10 mouse cellular contexts compared by ENCODE assay signal in genomic region chr12:88722031-88722690, GRCm38 (mm10). TPM values are rescaled to one million over a fixed set of nuclear protein-coding genes. Genes with fewer than 3 reads are reported as not detected.
A peak's percentile ranks its signal among the peaks of the same experiment; 100 is the strongest.
DNase-seq lines count a peak whose midpoint lies in the region; ATAC-seq lines count a peak whose summit lies in the region.
"Had no signal": no experiment of that assay in that cellular context is flagged by ENCODE, and none has a peak within 500 bp of the region (broad histone marks: within the 10 kb centered on the region; RNA-seq: fewer than 3 reads in every experiment).

No protein-coding gene starts in this region.

- no peaks in the 10 kb centered on the region for H3K4me1 ChIP-seq in intestine, embryonic 14.5 days (replicated peaks; ENCODE audit: control insufficient read depth, insufficient read depth, low read length)
- H3K4me1 ChIP-seq in intestine, embryonic 16.5 days (ENCODE audit: control insufficient read depth, insufficient read depth, low read length), result no peaks in the 10 kb centered on the region
- H3K4me1 ChIP-seq in embryonic facial prominence, embryonic 10.5 days, result peaks cover 9% of the 10 kb centered on the region; the same call in 1 of the 2 replicates
- peaks cover 5% of the 10 kb centered on the region for H3K4me1 ChIP-seq in forebrain, embryonic 16.5 days (replicated peaks; ENCODE audit: control insufficient read depth, insufficient read depth, low read length)
- H3K4me1 ChIP-seq in midbrain, embryonic 11.5 days (ENCODE audit: control insufficient read depth, insufficient read depth, low read length), result no peaks in the 10 kb centered on the region

- H3K4me3 ChIP-seq in intestine, embryonic 14.5 days (ENCODE audit: low read depth, low read length), result no peak overlapping the region
- H3K4me3 ChIP-seq in intestine, embryonic 16.5 days (ENCODE audit: low read length), result no peak overlapping the region
- H3K4me3 ChIP-seq in embryonic facial prominence, embryonic 10.5 days, result peak overlapping the region; percentile 50
- peak overlapping the region; percentile 57 for H3K4me3 ChIP-seq in forebrain, embryonic 16.5 days (replicated peaks; ENCODE audit: low read length)
- no peak overlapping the region for H3K4me3 ChIP-seq in midbrain, embryonic 11.5 days (ENCODE audit: low read depth, low read length)

- no peak overlapping the region for H3K27ac ChIP-seq in intestine, embryonic 14.5 days (ENCODE audit: low read depth)
- no peak overlapping the region for H3K27ac ChIP-seq in intestine, embryonic 16.5 days (ENCODE audit: low read length)
- H3K27ac ChIP-seq in embryonic facial prominence, embryonic 10.5 days (replicated peaks), result no peak overlapping the region
- H3K27ac ChIP-seq in forebrain, embryonic 16.5 days (ENCODE audit: low read length), result no peak overlapping the region
- H3K27ac ChIP-seq in midbrain, embryonic 11.5 days (ENCODE audit: low read depth, low read length), result no peak overlapping the region

- ATAC-seq in intestine, embryonic 14.5 days (replicated peaks; ENCODE audit: low FRiP score, low TSS enrichment, low read depth), result no peak
- ATAC-seq in intestine, embryonic 16.5 days, result no peak
- ATAC-seq in forebrain, embryonic 16.5 days, result peak; percentile 21
- peak; percentile 52; the same call in 1 of the 2 replicates for ATAC-seq in midbrain, embryonic 11.5 days (ENCODE audit: low FRiP score)
- ATAC-seq: CD4-positive, CD25-positive, alpha-beta regulatory T cell, adult 4 months had no signal

- peak overlapping the region; percentile 50; the same call in 1 of the 2 replicates for H3K4me2 ChIP-seq in intestine, embryonic 14.5 days (ENCODE audit: low read length)
- no peak overlapping the region for H3K4me2 ChIP-seq in intestine, embryonic 16.5 days (ENCODE audit: low read depth, low read length)
- H3K4me2 ChIP-seq in forebrain, embryonic 16.5 days (ENCODE audit: low read length), result peak overlapping the region; percentile 54
- peak overlapping the region; percentile 64 for H3K4me2 ChIP-seq in midbrain, embryonic 11.5 days

- WGBS in intestine, embryonic 14.5 days, result 26% methylated on average over 3 of the region's 3 CpGs
- WGBS in intestine, embryonic 16.5 days, result 27% methylated on average over 3 of the region's 3 CpGs
- 43% methylated on average over 3 of the region's 3 CpGs for WGBS in embryonic facial prominence, embryonic 10.5 days
- 41% methylated on average over 3 of the region's 3 CpGs for WGBS in forebrain, embryonic 16.5 days
- 54% methylated on average over 3 of the region's 3 CpGs for WGBS in midbrain, embryonic 11.5 days

- DNase-seq in intestine, embryonic 14.5 days (ENCODE audit: low spot score), result no peak
- no peak for DNase-seq in embryonic facial prominence, embryonic 10.5 days (ENCODE audit: low spot score)
- no peak for DNase-seq in midbrain, embryonic 11.5 days (ENCODE audit: low spot score, missing footprints)
- no peak for DNase-seq in adrenal gland, adult 2 months
- no peak for DNase-seq in cerebellum, postnatal 36 days
- DNase-seq in gastrocnemius, postnatal 25 days, result no peak
- DNase-seq: thymus, postnatal 4 days had no signal

- H3K9ac ChIP-seq in intestine, embryonic 14.5 days (ENCODE audit: low read length), result no peak overlapping the region
- H3K9ac ChIP-seq in intestine, embryonic 16.5 days (ENCODE audit: low read depth, low read length), result no peak overlapping the region
- H3K9ac ChIP-seq in forebrain, embryonic 16.5 days (replicated peaks; ENCODE audit: low read depth, low read length), result no peak overlapping the region
- no peak overlapping the region for H3K9ac ChIP-seq in midbrain, embryonic 11.5 days (ENCODE audit: low read length)

- H3K36me3 ChIP-seq in intestine, embryonic 14.5 days (ENCODE audit: control insufficient read depth, insufficient read depth, low read length), result no peaks in the 10 kb centered on the region
- no peaks in the 10 kb centered on the region for H3K36me3 ChIP-seq in intestine, embryonic 16.5 days (ENCODE audit: control insufficient read depth, insufficient read depth, low read length)
- H3K36me3 ChIP-seq in embryonic facial prominence, embryonic 10.5 days (replicated peaks), result no peaks in the 10 kb centered on the region
- no peaks in the 10 kb centered on the region for H3K36me3 ChIP-seq in forebrain, embryonic 16.5 days (ENCODE audit: control insufficient read depth, insufficient read depth)
- no peaks in the 10 kb centered on the region for H3K36me3 ChIP-seq in midbrain, embryonic 11.5 days (ENCODE audit: control insufficient read depth, insufficient read depth, low read length)

- H3K9me3 ChIP-seq in intestine, embryonic 14.5 days (ENCODE audit: control insufficient read depth, low read length), result no peaks in the 10 kb centered on the region
- no peaks in the 10 kb centered on the region for H3K9me3 ChIP-seq in intestine, embryonic 16.5 days (ENCODE audit: control insufficient read depth, low read length)
- no peaks in the 10 kb centered on the region for H3K9me3 ChIP-seq in embryonic facial prominence, embryonic 10.5 days
- no peaks in the 10 kb centered on the region for H3K9me3 ChIP-seq in forebrain, embryonic 16.5 days (ENCODE audit: control insufficient read depth, low read length)
- no peaks in the 10 kb centered on the region for H3K9me3 ChIP-seq in midbrain, embryonic 11.5 days (ENCODE audit: control insufficient read depth, low read length)

- no peaks in the 10 kb centered on the region for H3K27me3 ChIP-seq in intestine, embryonic 14.5 days (replicated peaks; ENCODE audit: control insufficient read depth, insufficient read depth, low read length)
- H3K27me3 ChIP-seq in intestine, embryonic 16.5 days (replicated peaks; ENCODE audit: control insufficient read depth, insufficient read depth, low read length), result no peaks in the 10 kb centered on the region
- peaks cover 7% of the 10 kb centered on the region for H3K27me3 ChIP-seq in embryonic facial prominence, embryonic 10.5 days (replicated peaks; ENCODE audit: low read depth, poor library complexity, severe bottlenecking)
- no peaks in the 10 kb centered on the region for H3K27me3 ChIP-seq in forebrain, embryonic 16.5 days (replicated peaks; ENCODE audit: control insufficient read depth, insufficient read depth, low read length)
- H3K27me3 ChIP-seq in midbrain, embryonic 11.5 days (ENCODE audit: control insufficient read depth, insufficient read depth, low read length), result no peaks in the 10 kb centered on the region

RNA-seq across cellular contexts. Expression of gene Nrxn3, which starts 0.5 kb away (rescaled TPM):
- 4.9 and 5.0 TPM in 2 replicates for polyA plus RNA-seq in intestine, embryonic 14.5 days (2014; fragmentation: Nextera tagmentation; extraction: Ambion mirVana)
- 1.4 and 1.5 TPM in 2 replicates for polyA plus RNA-seq in intestine, embryonic 16.5 days (2015; fragmentation: Nextera tagmentation; extraction: Ambion mirVana)
- polyA plus RNA-seq in embryonic facial prominence, embryonic 10.5 days (2016; fragmentation: Nextera tagmentation; extraction: Ambion mirVana), result 3.5 and 4.4 TPM in 2 replicates
- polyA plus RNA-seq in forebrain, embryonic 16.5 days (2015; fragmentation: Nextera tagmentation; extraction: Ambion mirVana), result 71.2 and 117 TPM in 2 replicates
- polyA plus RNA-seq in midbrain, embryonic 11.5 days (2014; fragmentation: Nextera tagmentation; extraction: Ambion mirVana), result 16.9 and 20.9 TPM in 2 replicates
- total RNA-seq in adrenal gland, adult 2 months (2021), result under 1 TPM; 0.10 to 0.49 TPM
- 0.18 TPM in 1 of 2 replicates, not detected in the other for polyA plus RNA-seq in adrenal gland, adult 2 months (2012; rRNA removed)
- under 1 TPM in 1 of 2 experiments, not detected in 1; 0.05 TPM for total RNA-seq in gastrocnemius, postnatal 25 days (2021)
- polyA plus RNA-seq: CD4-positive, CD25-positive, alpha-beta regulatory T cell, adult 4 months had no signal

Comparison
In these comparisons a context has a peak if more than half of its experiments do, and no peak if none do; other contexts are left out.
1. ATAC-seq: peak in forebrain, embryonic 16.5 days (single experiment) and midbrain, embryonic 11.5 days (single experiment); none in intestine, embryonic 14.5 days (single experiment) and intestine, embryonic 16.5 days (single experiment).
2. H3K4me3 ChIP-seq: peak in embryonic facial prominence, embryonic 10.5 days (single experiment) and forebrain, embryonic 16.5 days (single experiment); none in intestine, embryonic 14.5 days (single experiment), intestine, embryonic 16.5 days (single experiment) and midbrain, embryonic 11.5 days (single experiment).